21 mouse cellular contexts compared by ENCODE assay signal in genomic region chr10:46939338-46939737, GRCm38 (mm10).
DNase-seq lines count a peak whose midpoint lies in the region; ATAC-seq lines count a peak whose summit lies in the region.
"Had no signal": no experiment of that assay in that cellular context is flagged by ENCODE, and none has a peak within 500 bp of the region (broad histone marks: within the 10 kb centered on the region; RNA-seq: fewer than 3 reads in every experiment).

No protein-coding gene starts in this region.

- H3K36me3 ChIP-seq in embryonic facial prominence, embryonic 11.5 days (replicated peaks; ENCODE audit: control insufficient read depth, insufficient read depth, low read depth, low read length): no peaks in the 10 kb centered on the region
- no peaks in the 10 kb centered on the region for H3K36me3 ChIP-seq in embryonic facial prominence, embryonic 10.5 days (replicated peaks)
- H3K36me3 ChIP-seq: embryonic facial prominence, embryonic 12.5 days; forebrain, embryonic 15.5 days; G1E; heart, embryonic 10.5 days; hindbrain, embryonic 12.5 days had no signal

- H3K4me3 ChIP-seq in embryonic facial prominence, embryonic 11.5 days (ENCODE audit: low read depth, low read length): no peak overlapping the region
- no peak overlapping the region for H3K4me3 ChIP-seq in embryonic facial prominence, embryonic 10.5 days
- H3K4me3 ChIP-seq: embryonic facial prominence, embryonic 12.5 days; forebrain, embryonic 15.5 days; heart, embryonic 10.5 days; hindbrain, embryonic 12.5 days had no signal

- no peak overlapping the region for H3K4me2 ChIP-seq in embryonic facial prominence, embryonic 11.5 days (ENCODE audit: low read depth, low read length)
- H3K4me2 ChIP-seq: embryonic facial prominence, embryonic 12.5 days; forebrain, embryonic 15.5 days; hindbrain, embryonic 12.5 days had no signal

- ATAC-seq in embryonic facial prominence, embryonic 11.5 days (replicated peaks; ENCODE audit: insufficient number of reproducible peaks, low FRiP score, low TSS enrichment, low read depth): no peak
- no peak for ATAC-seq in monocyte, adult 5-6 weeks (replicated peaks; ENCODE audit: insufficient number of reproducible peaks, low FRiP score, low TSS enrichment, poor library complexity, severe bottlenecking)
- ATAC-seq: CD4-positive, CD25-positive, alpha-beta regulatory T cell, adult 4 months; forebrain, embryonic 15.5 days; hindbrain, embryonic 16.5 days had no signal

- no peak overlapping the region for H3K27ac ChIP-seq in embryonic facial prominence, embryonic 11.5 days (replicated peaks; ENCODE audit: low read depth, low read length)
- H3K27ac ChIP-seq in embryonic facial prominence, embryonic 10.5 days (replicated peaks): no peak overlapping the region
- H3K27ac ChIP-seq: embryonic facial prominence, embryonic 12.5 days; forebrain, embryonic 15.5 days; heart, embryonic 10.5 days; hindbrain, embryonic 12.5 days had no signal

- H3K9me3 ChIP-seq in embryonic facial prominence, embryonic 11.5 days (replicated peaks; ENCODE audit: control insufficient read depth, low read length): no peaks in the 10 kb centered on the region
- H3K9me3 ChIP-seq in embryonic facial prominence, embryonic 10.5 days: no peaks in the 10 kb centered on the region
- H3K9me3 ChIP-seq: embryonic facial prominence, embryonic 12.5 days; forebrain, embryonic 15.5 days; G1E; heart, embryonic 10.5 days; hindbrain, embryonic 12.5 days had no signal

- H3K9ac ChIP-seq in embryonic facial prominence, embryonic 11.5 days (replicated peaks; ENCODE audit: low read length): no peak overlapping the region
- H3K9ac ChIP-seq: embryonic facial prominence, embryonic 12.5 days; forebrain, embryonic 15.5 days; hindbrain, embryonic 12.5 days had no signal

- no peaks in the 10 kb centered on the region for H3K4me1 ChIP-seq in embryonic facial prominence, embryonic 11.5 days (ENCODE audit: control insufficient read depth, insufficient read depth, low read length)
- no peaks in the 10 kb centered on the region for H3K4me1 ChIP-seq in embryonic facial prominence, embryonic 10.5 days
- H3K4me1 ChIP-seq: embryonic facial prominence, embryonic 12.5 days; heart, embryonic 10.5 days; hindbrain, embryonic 12.5 days had no signal

- WGBS in embryonic facial prominence, embryonic 11.5 days: 33% methylated on average over 1 of the region's 1 CpGs
- WGBS in embryonic facial prominence, embryonic 10.5 days: 38% methylated on average over 1 of the region's 1 CpGs

- H3K27me3 ChIP-seq in embryonic facial prominence, embryonic 11.5 days (ENCODE audit: control insufficient read depth, insufficient read depth, low read length): no peaks in the 10 kb centered on the region
- no peaks in the 10 kb centered on the region for H3K27me3 ChIP-seq in embryonic facial prominence, embryonic 10.5 days (replicated peaks; ENCODE audit: low read depth, poor library complexity, severe bottlenecking)
- H3K27me3 ChIP-seq: embryonic facial prominence, embryonic 12.5 days; forebrain, embryonic 15.5 days; hindbrain, embryonic 12.5 days had no signal

- peak; percentile 1 for DNase-seq in embryonic facial prominence, embryonic 11.5 days (ENCODE audit: low spot score)
- no peak for DNase-seq in embryonic facial prominence, embryonic 10.5 days (ENCODE audit: low spot score)
- peak; percentile 51 for DNase-seq in 3T3-L1 (ENCODE audit: low read depth, low spot score)
- DNase-seq in brain, adult 2 months (ENCODE audit: low read depth, low spot score): peak; percentile 47
- peak; percentile 3 for DNase-seq in hindlimb bud, embryonic 11.5 days (ENCODE audit: extremely low spot score, low read depth, low spot score)
- no peak for DNase-seq in layer of hippocampus, postnatal 25 days (ENCODE audit: extremely low spot score in 1 of 2, low spot score in 1 of 2)
- DNase-seq: adrenal gland, postnatal 14 days; cerebellum, adult 2 months; cerebellum, postnatal 10 days; heart, adult 18-20 months; heart, postnatal 10 days; heart, postnatal 4 days; kidney, adult 11 months had no signal

Comparison
In these comparisons a context has a peak if more than half of its experiments do, and no peak if none do; other contexts are left out.
1. DNase-seq: peak in embryonic facial prominence, embryonic 11.5 days (single experiment), 3T3-L1 (single experiment), brain, adult 2 months (single experiment) and hindlimb bud, embryonic 11.5 days (single experiment); none in embryonic facial prominence, embryonic 10.5 days (single experiment) and layer of hippocampus, postnatal 25 days (0 of 2).